Mouse (Mus musculus): ENCODE results near the gene Mtmr14.

The Mtmr14 gene

DNA sequence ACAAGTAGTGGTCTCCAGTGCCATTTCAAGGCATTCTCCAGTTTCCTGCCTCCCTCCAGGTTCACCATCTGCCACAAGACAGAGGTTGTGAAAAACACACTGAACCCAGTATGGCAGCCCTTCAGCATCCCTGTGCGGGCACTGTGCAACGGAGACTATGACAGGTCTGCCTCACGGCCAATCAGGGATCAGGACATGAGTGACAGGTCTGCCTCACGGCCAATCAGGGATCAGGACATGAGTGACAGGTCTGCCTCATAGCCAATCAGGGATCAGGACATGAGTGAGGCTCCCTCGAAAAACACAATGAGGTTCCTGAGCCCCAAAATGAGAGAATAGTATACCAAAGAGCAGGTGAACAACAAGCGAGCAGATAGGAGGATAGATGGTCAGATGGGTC lies 52.7 kb downstream of the Mtmr14 start:
- no peaks in the 10 kb centered on the region for H3K36me3 ChIP-seq (ENCODE audit: control insufficient read depth, insufficient read depth, low read length, poor library complexity, severe bottlenecking)
- H3K27me3 ChIP-seq (ENCODE audit: control insufficient read depth, insufficient read depth, low read length, poor library complexity, severe bottlenecking) = no peaks in the 10 kb centered on the region
- DNase-seq (ENCODE audit: low read depth, low spot score) = no peak

DNA sequence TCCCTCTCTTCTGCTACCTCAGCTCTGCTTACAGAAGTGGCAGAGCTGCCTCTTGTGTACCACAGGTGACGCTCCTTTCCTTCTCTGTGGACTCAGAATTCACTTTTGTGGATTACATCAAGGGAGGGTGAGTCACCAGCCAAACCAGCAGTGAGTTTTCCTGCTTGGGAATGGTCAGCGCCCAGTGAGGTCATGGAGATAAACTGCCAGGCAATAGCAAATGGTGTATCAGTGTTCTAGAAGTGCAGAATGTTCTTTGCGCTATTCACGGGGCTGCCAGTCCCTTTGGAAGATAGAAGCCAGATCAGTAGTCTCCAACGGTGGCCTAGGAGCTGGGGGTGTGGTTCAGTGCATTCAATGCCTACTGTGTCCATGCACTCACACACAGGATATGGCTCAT lies 55.3 kb downstream of the Mtmr14 start:
- no peaks in the 10 kb centered on the region for H3K36me3 ChIP-seq (ENCODE audit: control insufficient read depth, insufficient read depth, low read length, poor library complexity, severe bottlenecking)
- H3K27me3 ChIP-seq (ENCODE audit: control insufficient read depth, insufficient read depth, low read length, poor library complexity, severe bottlenecking) = no peaks in the 10 kb centered on the region
- no peak for DNase-seq (ENCODE audit: low read depth, low spot score)

DNA sequence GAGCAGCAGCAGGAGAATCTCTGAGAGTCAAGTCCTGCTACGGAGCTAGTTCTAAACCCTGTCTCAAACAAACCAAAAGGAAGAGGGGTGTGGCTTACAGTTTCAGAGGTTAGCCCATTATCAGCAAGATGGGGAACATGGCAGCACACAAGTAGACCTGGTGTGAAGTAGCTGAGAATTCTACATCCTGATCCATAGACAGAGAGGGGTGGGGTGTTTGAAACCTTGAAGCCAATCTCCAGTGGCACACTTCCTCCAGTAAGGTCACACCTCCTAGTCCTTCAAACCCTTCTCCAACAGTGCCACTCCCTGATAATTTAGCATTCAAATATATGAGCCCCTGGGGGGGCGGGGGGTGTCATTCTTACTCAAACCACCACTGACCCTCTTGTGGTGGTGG lies 58.4 kb downstream of the Mtmr14 start:
- Histone ChIP-seq H3K27me3 (ENCODE audit: control insufficient read depth, insufficient read depth, low read length, poor library complexity, severe bottlenecking) (no peaks in the 10 kb centered on the region), H3K36me3 (ENCODE audit: control insufficient read depth, insufficient read depth, low read length, poor library complexity, severe bottlenecking) (no peaks in the 10 kb centered on the region)
- no peak for DNase-seq (ENCODE audit: low read depth, low spot score)

DNA sequence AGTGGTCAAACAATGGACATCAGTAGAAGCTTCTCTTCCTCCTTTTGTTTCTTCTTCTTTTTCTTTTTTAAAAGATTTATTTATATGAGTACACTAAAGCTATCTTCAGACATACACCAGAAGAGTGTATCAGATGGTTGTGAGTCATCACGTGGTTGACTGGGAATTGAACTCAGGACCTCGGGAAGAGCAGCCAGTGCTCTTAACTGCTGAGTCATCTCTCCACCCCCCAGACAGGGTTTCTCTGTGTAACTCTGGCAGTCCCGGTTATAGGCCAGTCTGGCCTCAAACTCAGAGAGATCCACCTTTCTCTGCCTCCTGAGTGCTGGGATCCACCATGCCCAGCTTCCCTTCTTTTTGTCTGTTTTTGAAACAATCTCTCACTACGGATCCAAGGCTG lies 59.0 kb downstream of the Mtmr14 start:
- Histone ChIP-seq H3K36me3 (ENCODE audit: control insufficient read depth, insufficient read depth, low read length, poor library complexity, severe bottlenecking) (no peaks in the 10 kb centered on the region), H3K27me3 (ENCODE audit: control insufficient read depth, insufficient read depth, low read length, poor library complexity, severe bottlenecking) (no peaks in the 10 kb centered on the region)
- no peak for DNase-seq (ENCODE audit: low read depth, low spot score)

DNA sequence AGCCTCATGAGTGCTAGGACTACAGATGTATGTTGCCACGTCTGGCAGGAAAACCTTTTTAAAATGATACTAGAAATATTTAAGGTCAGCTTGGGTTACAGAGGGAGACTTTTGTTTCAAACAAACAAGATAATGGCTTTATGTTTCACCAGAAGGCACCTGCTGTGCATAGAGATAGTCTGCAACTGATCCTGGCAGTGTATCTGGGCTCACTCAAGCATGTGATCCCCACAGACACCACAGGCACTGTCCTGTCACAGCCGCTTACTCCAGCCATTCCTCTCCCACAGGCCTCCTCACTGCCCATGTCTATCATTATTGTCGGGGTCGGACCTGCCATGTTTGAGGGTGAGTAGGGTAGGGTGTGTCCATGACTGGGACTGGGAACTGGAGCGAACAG lies 63.7 kb downstream of the Mtmr14 start:
- no peaks in the 10 kb centered on the region for H3K36me3 ChIP-seq (ENCODE audit: control insufficient read depth, insufficient read depth, low read length, poor library complexity, severe bottlenecking)

DNA sequence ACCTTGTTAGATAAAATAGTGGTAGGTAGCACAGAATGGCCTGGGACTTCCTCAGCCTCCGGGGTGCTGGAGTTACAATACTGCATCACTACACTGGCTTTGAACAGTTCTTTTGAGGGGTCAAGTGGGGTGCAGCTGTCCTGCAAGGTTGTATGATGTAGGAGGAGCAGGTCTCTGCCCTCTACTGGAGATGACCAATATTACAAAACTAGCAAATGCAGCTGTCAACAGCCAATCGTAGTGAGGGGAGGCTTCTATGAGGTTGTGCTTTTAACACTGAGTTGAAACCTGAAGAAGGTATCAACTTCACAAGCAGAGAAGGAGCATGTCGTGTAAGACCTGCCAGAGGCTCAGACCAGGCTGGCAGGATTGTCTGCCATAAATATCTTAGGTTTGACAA lies 64.6 kb downstream of the Mtmr14 start:
- Histone ChIP-seq H3K27me3 (ENCODE audit: control insufficient read depth, insufficient read depth, low read length, poor library complexity, severe bottlenecking) (no peaks in the 10 kb centered on the region), H3K36me3 (ENCODE audit: control insufficient read depth, insufficient read depth, low read length, poor library complexity, severe bottlenecking) (no peaks in the 10 kb centered on the region)
- peak; percentile 81 for DNase-seq (ENCODE audit: low read depth, low spot score)

More for the DNA sequence above, 63.7 kb downstream of the Mtmr14 start:
- no peak for DNase-seq (ENCODE audit: low read depth, low spot score)
- H3K27me3 ChIP-seq (ENCODE audit: control insufficient read depth, insufficient read depth, low read length, poor library complexity, severe bottlenecking) = no peaks in the 10 kb centered on the region

DNA sequence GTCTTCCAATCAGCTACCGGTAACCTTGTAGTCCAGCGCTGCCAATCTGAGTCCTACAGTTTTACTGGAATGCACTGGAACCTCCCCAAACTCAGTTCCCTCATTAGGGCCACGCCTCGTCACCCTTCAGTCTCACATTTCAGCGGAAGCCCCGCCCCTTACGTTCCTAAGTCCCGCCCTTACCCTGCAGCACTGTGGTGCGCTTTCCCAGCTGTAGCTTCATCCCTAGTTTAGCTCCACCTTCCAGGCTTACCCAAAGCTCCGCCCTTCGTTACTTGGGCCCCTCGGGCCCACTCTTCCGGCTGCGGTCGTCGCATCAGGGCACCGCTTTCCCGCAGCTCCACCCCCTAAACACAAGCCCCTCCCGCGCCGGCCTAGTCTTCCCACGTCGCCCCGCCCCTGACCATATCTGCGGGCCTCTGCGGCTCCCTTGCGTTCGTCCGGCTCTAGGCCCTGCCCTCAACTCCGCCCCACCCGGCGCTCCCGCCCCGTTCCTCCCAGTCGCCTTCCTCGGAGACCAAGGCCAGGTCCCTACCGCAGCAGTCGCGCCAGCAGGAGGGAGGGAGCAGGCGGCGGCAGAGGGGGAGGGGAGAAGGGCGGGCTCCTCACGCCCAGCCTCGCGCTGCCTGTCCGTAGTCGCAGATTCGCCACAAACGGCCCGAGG lies 68.8 kb downstream of the Mtmr14 start:
- no peaks in the 10 kb centered on the region for H3K27me3 ChIP-seq (ENCODE audit: control insufficient read depth, insufficient read depth, low read length, poor library complexity, severe bottlenecking)
- DNase-seq (ENCODE audit: low read depth, low spot score) = peak; percentile 99
- H3K36me3 ChIP-seq (ENCODE audit: control insufficient read depth, insufficient read depth, low read length, poor library complexity, severe bottlenecking) = peaks cover 2% of the 10 kb centered on the region

DNA sequence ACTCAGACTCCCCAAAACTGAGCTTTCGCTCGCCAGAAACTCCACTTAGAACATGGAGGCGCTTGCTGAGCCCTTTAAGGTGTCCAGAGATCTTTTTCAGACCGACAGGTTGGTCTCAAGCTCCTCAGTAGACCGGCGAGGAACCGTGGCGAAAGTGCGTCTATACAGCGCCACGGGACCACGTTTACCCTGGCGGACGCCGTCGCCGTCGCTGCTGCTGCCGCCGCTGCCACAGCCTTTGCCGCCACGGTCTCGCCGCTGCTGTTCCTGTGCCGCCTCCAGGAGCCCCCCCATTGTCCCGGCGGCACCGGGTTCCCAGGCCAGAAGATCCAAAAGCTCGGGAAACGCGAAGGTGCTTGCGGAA lies 69.3 kb downstream of the Mtmr14 start, which contains the start of gene Brpf1:
Gene Brpf1 (plus strand): TSS at position 152 of the 364 bp plus-strand sequence.
- no peak for DNase-seq (ENCODE audit: low read depth, low spot score)
- Histone ChIP-seq H3K36me3 (ENCODE audit: control insufficient read depth, insufficient read depth, low read length, poor library complexity, severe bottlenecking) (peaks cover 2% of the 10 kb centered on the region), H3K27me3 (ENCODE audit: control insufficient read depth, insufficient read depth, low read length, poor library complexity, severe bottlenecking) (no peaks in the 10 kb centered on the region)

DNA sequence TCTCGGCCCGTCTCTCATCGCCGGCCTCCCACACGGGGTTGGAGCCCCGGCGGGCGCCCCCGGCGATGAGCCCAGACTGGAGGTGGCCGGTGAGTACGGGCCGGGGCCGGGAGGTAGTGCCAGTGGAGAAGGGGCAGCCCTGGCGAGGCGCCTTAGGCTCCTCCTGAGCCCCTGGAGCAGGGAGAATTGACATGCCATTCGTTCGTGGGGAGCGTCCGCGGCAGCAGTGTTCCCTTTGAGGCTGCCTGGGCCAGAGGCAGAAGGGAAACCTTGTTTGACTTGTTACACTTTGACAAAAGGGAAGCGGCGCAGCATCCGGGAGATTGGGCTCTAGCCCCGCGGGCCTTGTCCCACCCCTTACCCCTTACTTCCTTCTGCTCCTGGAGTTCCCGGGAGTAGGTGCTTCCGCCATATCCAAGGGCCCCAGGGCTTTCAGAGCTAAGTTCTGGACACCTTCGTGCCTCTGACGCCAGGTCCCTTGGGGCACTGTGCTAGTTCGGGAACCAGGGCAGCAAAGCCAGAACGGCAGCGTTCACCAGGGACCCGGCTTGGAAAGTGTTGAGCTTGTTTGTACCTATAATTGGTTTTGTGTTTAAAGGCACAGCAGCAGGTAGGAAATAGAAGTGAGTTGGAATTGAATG lies 70.0 kb downstream of the Mtmr14 start:
- H3K27me3 ChIP-seq (ENCODE audit: control insufficient read depth, insufficient read depth, low read length, poor library complexity, severe bottlenecking) = no peaks in the 10 kb centered on the region
- H3K36me3 ChIP-seq (ENCODE audit: control insufficient read depth, insufficient read depth, low read length, poor library complexity, severe bottlenecking) = peaks cover 5% of the 10 kb centered on the region
- DNase-seq (ENCODE audit: low read depth, low spot score) = peak; percentile 55

DNA sequence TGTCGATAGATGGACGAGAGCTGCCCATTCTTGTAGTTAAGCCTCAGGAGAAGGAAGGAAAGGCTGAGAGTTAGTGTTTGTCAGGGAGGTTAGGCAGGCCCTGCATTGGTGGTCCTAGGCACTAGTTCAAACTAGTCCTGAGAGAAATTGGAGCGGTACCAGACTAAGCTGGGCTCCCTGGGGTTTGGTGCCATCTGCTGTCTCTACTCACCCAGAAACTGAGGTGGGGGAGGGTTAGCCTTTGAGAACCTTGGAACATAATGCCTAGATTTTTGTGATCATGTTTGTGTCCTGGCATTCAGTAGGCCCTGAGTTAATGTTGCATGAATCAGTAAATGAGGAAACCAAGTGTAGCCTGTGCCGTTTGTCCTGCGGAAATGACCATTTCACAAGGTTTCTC lies 70.5 kb downstream of the Mtmr14 start:
- Histone ChIP-seq H3K27me3 (ENCODE audit: control insufficient read depth, insufficient read depth, low read length, poor library complexity, severe bottlenecking) (no peaks in the 10 kb centered on the region), H3K36me3 (ENCODE audit: control insufficient read depth, insufficient read depth, low read length, poor library complexity, severe bottlenecking) (peaks cover 7% of the 10 kb centered on the region)
- DNase-seq (ENCODE audit: low read depth, low spot score) = peak; percentile 69

DNA sequence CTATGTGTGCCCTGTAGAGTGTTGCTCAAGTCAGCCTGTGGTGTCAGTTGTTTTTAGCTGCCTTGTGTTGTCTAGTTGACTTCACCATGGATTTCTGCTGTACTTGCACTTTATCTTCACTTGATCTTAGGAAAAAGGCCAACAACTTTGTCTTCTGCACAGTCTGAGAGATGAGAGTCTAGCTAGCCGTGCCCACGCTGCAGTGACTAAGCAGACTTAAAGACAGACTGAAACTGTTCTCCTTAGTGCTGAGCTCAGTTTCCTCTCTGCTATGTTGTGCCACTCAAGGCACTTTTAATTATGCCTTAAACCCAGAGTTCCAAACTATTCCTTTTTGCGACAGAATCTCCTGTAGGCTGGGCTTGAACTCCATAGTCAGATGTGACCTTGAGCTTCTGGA lies 78.3 kb downstream of the Mtmr14 start:
- no peak for DNase-seq (ENCODE audit: low read depth, low spot score)
- Histone ChIP-seq H3K36me3 (ENCODE audit: control insufficient read depth, insufficient read depth, low read length, poor library complexity, severe bottlenecking) (peaks cover 20% of the 10 kb centered on the region), H3K27me3 (ENCODE audit: control insufficient read depth, insufficient read depth, low read length, poor library complexity, severe bottlenecking) (no peaks in the 10 kb centered on the region)

DNA sequence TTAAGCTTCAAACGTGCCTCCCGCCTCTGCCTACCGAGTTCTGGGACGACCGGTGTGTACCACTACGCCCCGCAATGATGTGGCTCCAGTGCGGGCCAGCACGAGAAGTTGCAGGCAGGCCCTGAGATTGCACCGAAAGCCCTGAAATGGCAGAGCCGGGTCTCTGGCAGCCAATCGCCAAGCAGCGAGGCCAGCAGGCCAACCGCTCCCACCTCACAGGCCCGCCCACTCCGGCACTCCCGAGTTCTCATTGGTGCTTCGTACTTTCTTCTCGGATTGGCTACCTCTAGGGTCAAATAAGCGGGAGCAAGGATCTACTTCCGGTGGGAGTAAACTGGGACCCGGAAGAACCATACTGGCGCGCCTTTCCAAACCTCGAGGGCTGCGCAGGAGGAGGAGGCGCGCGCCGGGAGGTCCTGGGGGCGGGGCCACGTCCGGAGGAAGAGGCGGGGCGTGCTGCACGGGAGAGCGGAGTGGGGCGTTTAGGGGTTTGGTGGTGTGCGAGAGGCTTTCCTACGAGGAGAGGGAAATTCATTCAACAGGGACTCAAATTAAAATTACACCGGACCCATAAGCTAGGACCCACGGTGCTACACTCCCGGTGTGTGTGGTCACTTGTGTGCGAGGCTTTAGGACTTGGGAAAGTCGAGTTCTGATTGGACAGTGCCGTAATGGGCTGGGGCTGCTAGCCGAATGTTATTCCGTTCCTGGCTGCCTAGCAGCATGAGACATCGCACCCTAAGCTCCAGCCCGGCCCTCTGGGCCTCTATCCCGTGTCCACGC lies 89.1 kb downstream of the Mtmr14 start, which contains the start of gene Ogg1:
Gene Ogg1 (plus strand): TSS at position 440 of the 783 bp plus-strand sequence.
- peaks cover 9% of the 10 kb centered on the region; the same call in 1 of the 2 replicates for H3K36me3 ChIP-seq (ENCODE audit: control insufficient read depth, insufficient read depth, low read length, poor library complexity, severe bottlenecking)
- H3K27me3 ChIP-seq (ENCODE audit: control insufficient read depth, insufficient read depth, low read length, poor library complexity, severe bottlenecking) = no peaks in the 10 kb centered on the region

DNA sequence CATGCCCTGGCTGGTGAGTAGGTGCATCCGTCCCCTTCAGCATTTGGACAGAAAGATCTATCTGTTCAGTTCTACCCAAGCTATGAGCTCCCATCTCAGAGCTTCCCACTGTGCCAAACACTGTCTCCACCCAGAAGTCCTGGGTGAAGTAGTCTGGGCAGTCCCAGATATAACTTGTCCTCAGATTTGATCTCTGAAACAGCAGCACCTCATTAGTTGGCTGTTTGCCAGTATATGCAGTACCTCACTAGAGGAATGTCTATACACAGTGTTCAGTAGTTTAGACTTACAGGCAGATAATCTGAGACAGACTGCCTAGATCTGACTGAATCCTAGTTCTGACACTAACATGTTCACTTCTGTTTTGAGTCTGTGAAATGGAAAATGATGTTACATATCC lies 91.8 kb downstream of the Mtmr14 start:
- no peak for DNase-seq (ENCODE audit: low read depth, low spot score)
- no peaks in the 10 kb centered on the region for H3K27me3 ChIP-seq (ENCODE audit: control insufficient read depth, insufficient read depth, low read length, poor library complexity, severe bottlenecking)
- peaks cover 4% of the 10 kb centered on the region; the same call in 1 of the 2 replicates for H3K36me3 ChIP-seq (ENCODE audit: control insufficient read depth, insufficient read depth, low read length, poor library complexity, severe bottlenecking)

More for the DNA sequence above, 89.1 kb downstream of the Mtmr14 start, which contains the start of gene Ogg1:
- peak; percentile 98 for DNase-seq (ENCODE audit: low read depth, low spot score)

DNA sequence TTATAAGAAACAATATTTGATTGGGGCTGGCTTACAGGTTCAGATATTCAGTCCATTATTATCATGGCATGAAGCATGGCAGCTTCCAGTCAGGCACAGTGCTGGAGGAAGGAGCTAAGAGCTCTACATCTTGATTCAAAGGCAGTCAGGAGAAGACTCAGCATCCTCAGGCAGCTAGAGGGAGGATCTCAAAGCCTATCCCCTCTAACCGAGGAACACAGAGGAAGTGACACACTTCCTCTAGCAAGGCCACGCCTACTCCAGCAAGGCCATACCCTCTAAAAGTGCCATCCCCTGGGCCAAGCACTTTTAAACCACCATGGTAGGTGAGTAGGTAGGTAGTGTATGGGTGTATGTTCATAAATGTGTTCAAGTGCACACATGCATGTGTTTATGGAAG lies 92.9 kb downstream of the Mtmr14 start:
- no peaks in the 10 kb centered on the region for H3K27me3 ChIP-seq (ENCODE audit: control insufficient read depth, insufficient read depth, low read length, poor library complexity, severe bottlenecking)
- H3K36me3 ChIP-seq (ENCODE audit: control insufficient read depth, insufficient read depth, low read length, poor library complexity, severe bottlenecking) = peaks cover 4% of the 10 kb centered on the region; the same call in 1 of the 2 replicates
- peak; percentile 78 for DNase-seq (ENCODE audit: low read depth, low spot score)

Measured in splenic B cell, adult 2 months (primary cell).